Mouse (Mus musculus) kidney, postnatal 0 days (tissue): ENCODE data around the gene Ngp. TPM values are rescaled to one million over a fixed set of nuclear protein-coding genes. Genes with fewer than 3 reads are reported as not detected.
"Not testable (repeated sequence)": the region's sequence is repeated elsewhere in the genome, so short reads cannot be mapped to it uniquely, and the experiment has no call there.

ENCODE experiments used
- ATAC-seq: fragments of 200-750 bp; cut with Nextera tagmentation; replicated peaks from 2 replicates; pipeline ENCODE4 v1.8.0; 2017; ENCODE audit warnings: low read depth, moderate number of reproducible peaks, moderate TSS enrichment, moderate library complexity; ENCODE audit not compliant: low FRiP score
- DNase-seq: peaks from one replicate; pipeline ENCODE4 v3.0.0-alpha.2; 2016; ENCODE audit warnings: low spot score
- H3K27ac ChIP-seq: fragments of 300-500 bp; sonication (generic); 2 replicates; pipeline ENCODE4 v1.5.1; 2014; ENCODE audit warnings: mild to moderate bottlenecking
- H3K27me3 ChIP-seq: fragments of 300-500 bp; sonication (generic); 2 replicates; pipeline ENCODE4 v1.6.1; 2014; ENCODE audit warnings: low read length, mixed read lengths; ENCODE audit not compliant: insufficient read depth
- H3K36me3 ChIP-seq: fragments of 300-500 bp; sonication (generic); 2 replicates; pipeline ENCODE4 v1.6.1; 2014; ENCODE audit warnings: low read length, mixed read lengths; ENCODE audit not compliant: insufficient read depth
- H3K4me1 ChIP-seq: fragments of 300-500 bp; sonication (generic); replicated peaks from 2 replicates; pipeline ENCODE4 v1.6.1; 2014; ENCODE audit warnings: antibody characterized with exemption, low read length, mixed read lengths; ENCODE audit not compliant: insufficient read depth
- H3K4me2 ChIP-seq: fragments of 300-500 bp; sonication (generic); 2 replicates; pipeline ENCODE4 v1.6.1; 2014; ENCODE audit warnings: mild to moderate bottlenecking, low read length, moderate library complexity, mixed read lengths
- H3K4me3 ChIP-seq: fragments of 300-500 bp; sonication (generic); replicated peaks from 2 replicates; pipeline ENCODE4 v1.5.1; 2014; ENCODE audit warnings: low read depth, low read length
- H3K9ac ChIP-seq: fragments of 300-500 bp; sonication (generic); 2 replicates; pipeline ENCODE4 v1.6.1; 2014; ENCODE audit warnings: low read depth, low read length
- H3K9me3 ChIP-seq: fragments of 300-500 bp; sonication (generic); replicated peaks from 2 replicates; pipeline ENCODE4 v1.6.1; 2016; ENCODE audit warnings: low read length, inconsistent platforms, mixed read lengths
- CTCF ChIP-seq: IDR thresholded peaks from 2 replicates; pipeline ENCODE4 v1.5.1; 2016; ENCODE audit warnings: antibody characterized with exemption, low read depth, mild to moderate bottlenecking, moderate library complexity
- WGBS: fragments of 180-500 bp; shearing (Covaris S2); extraction: QIAGEN DNeasy Blood & Tissue Kit; methylation state at CpG from one replicate; pipeline ENCODE4 v1.1.7; 2014; 5-methylcytosine and 5-hydroxymethylcytosine counted together
- polyA plus RNA-seq: library from polyadenylated mRNA; unstranded; fragments of >200 nt; fragmentation: Nextera tagmentation; extraction: Ambion mirVana; gene quantifications from 2 replicates; pipeline ENCODE4 v1.2.1, GENCODE M21; 2015

The Ngp gene
- polyA plus RNA-seq, 1 experiment from 2014 or later = 3.0 TPM

DNA sequence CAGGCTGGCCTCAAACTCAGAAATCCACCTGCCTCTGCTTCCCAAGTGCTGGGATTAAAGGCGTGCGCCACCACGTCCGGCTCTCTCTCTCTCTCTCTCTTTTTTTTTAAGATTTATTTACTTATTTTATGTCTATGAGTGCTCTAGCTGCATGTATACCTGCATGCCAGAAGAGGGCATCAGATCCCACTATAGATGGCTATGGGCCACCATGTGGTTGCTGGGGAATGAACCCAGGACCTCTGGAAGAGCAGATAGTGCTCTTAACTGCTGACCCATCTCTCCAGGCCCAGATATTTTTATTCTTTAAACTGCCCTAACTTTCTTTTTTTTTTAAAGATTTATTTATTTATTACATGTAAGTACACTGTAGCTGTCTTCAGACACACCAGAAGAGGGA is 16.3 kb upstream of the Ngp start:
- not testable (repeated sequence) for H3K27me3 ChIP-seq, H3K9ac ChIP-seq, H3K27ac ChIP-seq, H3K4me1 ChIP-seq, H3K36me3 ChIP-seq, ATAC-seq, H3K4me2 ChIP-seq, DNase-seq, H3K9me3 ChIP-seq, H3K4me3 ChIP-seq
- 91% methylated on average over 4 of the region's 4 CpGs for WGBS
- 0 out of 2 replicates have a peak, but pooled peaks have one; percentile 25 for TF ChIP-seq CTCF

DNA sequence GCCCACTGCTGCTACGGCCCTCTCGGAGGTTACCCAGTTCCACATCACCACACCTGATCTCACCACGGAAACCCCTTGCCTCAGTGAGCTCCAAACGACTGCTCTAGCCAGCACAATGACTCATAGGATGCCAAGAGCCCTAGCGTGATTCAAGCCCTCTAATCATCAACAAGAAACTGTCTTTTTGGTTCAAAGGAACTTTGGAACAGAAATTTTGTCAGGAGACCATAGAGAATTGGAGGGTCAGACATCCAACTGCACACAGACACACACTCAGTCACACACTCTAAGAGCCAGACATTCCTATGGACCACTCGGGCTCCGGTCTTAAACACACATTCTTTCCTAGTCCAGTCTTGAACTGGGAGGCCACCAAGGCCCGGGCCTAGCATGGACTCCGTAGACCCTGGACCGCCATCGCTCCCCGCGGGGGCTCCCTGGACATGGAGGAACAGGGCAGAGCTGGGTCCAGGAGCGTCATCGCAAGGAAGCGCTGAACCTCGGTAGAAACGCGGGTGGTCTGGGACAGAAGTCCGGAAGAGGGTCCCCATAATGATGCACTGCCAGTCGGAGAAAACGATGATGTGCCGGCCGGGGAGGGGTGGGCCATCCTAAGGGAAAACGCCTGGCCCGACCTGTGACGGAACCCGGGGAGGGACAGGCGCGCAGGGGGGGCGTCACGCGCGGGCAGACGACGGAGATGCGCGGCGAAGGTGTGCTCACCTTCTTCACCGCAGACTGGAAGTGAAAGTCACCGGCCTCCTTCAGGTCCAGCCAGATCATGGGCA is 12.0 kb upstream of the Ngp start:
- peak overlapping the region; percentile 80 for H3K9ac ChIP-seq
- ATAC-seq (peak; percentile 71), DNase-seq (peak; percentile 56)
- peak overlapping the region; percentile 81 for H3K27ac ChIP-seq
- H3K9me3 ChIP-seq = no peaks in the 10 kb centered on the region
- no peaks in the 10 kb centered on the region for H3K36me3 ChIP-seq
- WGBS = 1% methylated on average over 41 of the region's 41 CpGs
- peak overlapping the region; percentile 90 for H3K4me3 ChIP-seq
- peaks cover 8% of the 10 kb centered on the region for H3K4me1 ChIP-seq
- H3K4me2 ChIP-seq = peak overlapping the region; percentile 85
- no peaks in the 10 kb centered on the region for H3K27me3 ChIP-seq
- TF ChIP-seq CTCF = 0 out of 2 replicates have a peak, but pooled peaks have one; percentile 22

DNA sequence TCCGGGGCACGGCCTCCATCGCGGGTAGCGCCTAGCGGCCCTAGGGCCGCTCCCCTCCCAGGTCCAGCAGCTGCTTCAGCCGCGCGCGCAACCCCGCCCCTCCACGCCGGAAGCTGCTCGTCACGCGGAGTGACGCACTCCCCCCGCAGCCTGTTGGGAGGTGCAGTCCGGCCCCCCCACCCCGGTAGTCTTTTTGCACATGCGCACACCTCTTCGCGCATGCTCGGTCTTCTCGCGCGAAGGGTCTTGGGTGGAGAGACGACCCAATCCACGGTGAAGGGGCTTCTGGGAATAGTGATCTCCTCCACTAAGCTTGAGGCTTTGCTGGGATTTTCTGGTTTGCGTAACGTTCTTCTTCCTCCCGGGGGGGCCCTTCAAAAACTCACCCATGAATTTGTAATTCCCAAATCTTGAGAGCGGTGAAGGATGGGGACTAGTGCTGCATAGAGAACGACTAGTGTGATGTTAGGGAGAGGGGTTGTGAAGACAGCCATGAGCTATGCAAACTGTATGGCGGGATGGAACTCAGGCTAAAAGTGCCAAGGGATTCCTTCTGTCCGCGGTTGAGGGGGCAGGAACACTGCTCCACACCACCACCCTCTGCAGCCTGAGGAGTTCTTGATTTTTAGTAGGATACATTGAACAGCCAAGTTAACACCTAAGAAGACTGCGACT is 11.3 kb upstream of the Ngp start, which contains the start of gene Ptpn23:
Gene Ptpn23, minus strand, starts transcription at position 115 of the 675 bp plus-strand sequence.
- Histone ChIP-seq H3K9me3 (no peaks in the 10 kb centered on the region), H3K4me3 (peak within 1 kb of the TSS; percentile 90), H3K4me1 (peaks cover 8% of the 10 kb centered on the region), H3K27ac (peak within 1 kb of the TSS; percentile 81), H3K4me2 (peak within 1 kb of the TSS; percentile 85), H3K9ac (peak within 1 kb of the TSS; percentile 80), H3K27me3 (no peaks in the 10 kb centered on the region), H3K36me3 (no peaks in the 10 kb centered on the region)
- TF ChIP-seq CTCF = no peak; the same call in 1 of the 2 replicates
- 1% methylated on average over 38 of the region's 39 CpGs for WGBS
- peak; percentile 97 for DNase-seq
- ATAC-seq = peak; percentile 94

DNA sequence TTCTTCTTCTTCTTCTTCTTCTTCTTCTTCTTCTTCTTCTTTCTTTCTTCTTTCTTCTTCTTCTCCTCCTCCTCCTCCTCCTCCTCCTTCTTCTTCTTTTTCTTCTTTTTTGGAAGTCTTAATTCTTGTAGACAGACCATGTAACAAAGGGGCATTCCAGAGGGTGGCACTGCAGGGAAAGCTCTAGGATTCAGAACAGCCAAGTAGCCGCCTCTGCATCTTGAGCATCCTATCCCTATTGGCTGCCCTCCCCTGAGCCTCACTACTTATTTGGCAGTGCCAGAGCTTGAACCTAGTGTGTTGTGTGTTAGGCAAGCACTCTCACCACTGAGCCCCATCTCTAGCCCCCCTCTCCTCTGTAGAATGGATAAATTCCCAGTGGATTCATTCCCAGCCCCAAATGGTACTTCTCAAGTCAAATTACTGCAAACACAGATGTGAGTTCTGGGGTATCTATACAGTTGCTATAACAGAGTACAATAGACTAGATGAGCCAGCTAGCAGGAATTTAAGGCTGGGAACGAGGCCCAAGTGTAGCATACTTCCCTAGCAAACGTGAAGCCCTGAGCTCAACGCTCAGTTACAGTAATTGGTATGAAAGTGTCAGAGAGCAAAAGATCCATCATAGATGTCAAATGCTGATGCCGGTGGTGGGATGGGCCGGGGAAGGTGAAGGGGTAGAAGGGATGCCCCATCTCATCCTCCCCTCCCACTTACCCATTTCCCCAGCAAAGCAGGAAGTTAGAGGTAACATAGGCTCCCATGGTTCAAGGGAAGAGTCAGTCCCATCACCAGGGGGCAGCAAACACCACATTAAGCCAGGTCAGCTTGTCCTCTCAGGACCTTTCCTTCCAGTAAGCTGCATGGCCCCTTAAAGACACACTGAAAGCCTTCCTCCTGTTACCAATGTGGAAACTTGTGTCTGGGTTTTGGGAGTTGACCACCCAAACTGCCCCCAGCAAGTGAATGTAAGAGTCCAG is 8.3 kb upstream of the Ngp start:
- no peak for ATAC-seq
- Histone ChIP-seq H3K36me3 (no peaks in the 10 kb centered on the region), H3K27ac (no peak overlapping the region), H3K4me3 (no peak overlapping the region), H3K27me3 (no peaks in the 10 kb centered on the region), H3K9me3 (no peaks in the 10 kb centered on the region), H3K4me2 (no peak overlapping the region), H3K9ac (no peak overlapping the region), H3K4me1 (peaks cover 8% of the 10 kb centered on the region)
- DNase-seq = peak; percentile 93
- TF ChIP-seq CTCF = peak; percentile 89
- WGBS = 35% methylated on average over 6 of the region's 6 CpGs

DNA sequence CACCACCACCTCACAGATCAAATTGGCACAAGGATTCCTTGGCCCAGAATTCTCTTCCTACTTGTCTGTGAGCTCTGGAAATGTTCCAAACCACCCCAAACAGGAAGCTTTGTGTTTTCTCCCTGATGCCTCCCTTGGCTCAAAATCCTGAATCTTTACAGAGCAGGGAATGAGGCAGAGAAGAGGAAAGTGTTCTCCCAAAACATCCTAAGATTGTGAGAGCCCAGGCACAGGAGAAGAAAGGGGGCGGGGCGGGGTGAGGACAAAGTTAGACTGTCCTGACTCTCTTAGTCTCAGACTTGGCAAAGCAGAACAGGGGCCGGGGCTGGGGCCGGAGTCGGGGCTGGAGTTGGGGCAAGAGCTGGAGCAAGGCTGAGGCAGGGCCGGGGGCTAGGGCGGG is 6.6 kb upstream of the Ngp start:
- whole genome bisulfite sequencing = 60% methylated on average over 7 of the region's 7 CpGs
- no peak for TF ChIP-seq CTCF

More for the DNA sequence above, 6.6 kb upstream of the Ngp start:
- DNase-seq = no peak
- no peaks in the 10 kb centered on the region for H3K4me1 ChIP-seq
- no peak overlapping the region for H3K27ac ChIP-seq
- no peak overlapping the region for H3K9ac ChIP-seq
- no peak overlapping the region for H3K4me2 ChIP-seq
- H3K4me3 ChIP-seq = no peak overlapping the region
- no peak for ATAC-seq
- no peaks in the 10 kb centered on the region for H3K9me3 ChIP-seq
- no peaks in the 10 kb centered on the region for H3K27me3 ChIP-seq
- H3K36me3 ChIP-seq = no peaks in the 10 kb centered on the region
